Mouse (Mus musculus): Measurements from ENCODE around the gene Mlana. TPM values are rescaled to one million over a fixed set of nuclear protein-coding genes. Genes with fewer than 3 reads are reported as not detected.

Mlana gene
- polyA plus RNA-seq, 1 experiment from 2014 or later, result 2.0 TPM

DNA sequence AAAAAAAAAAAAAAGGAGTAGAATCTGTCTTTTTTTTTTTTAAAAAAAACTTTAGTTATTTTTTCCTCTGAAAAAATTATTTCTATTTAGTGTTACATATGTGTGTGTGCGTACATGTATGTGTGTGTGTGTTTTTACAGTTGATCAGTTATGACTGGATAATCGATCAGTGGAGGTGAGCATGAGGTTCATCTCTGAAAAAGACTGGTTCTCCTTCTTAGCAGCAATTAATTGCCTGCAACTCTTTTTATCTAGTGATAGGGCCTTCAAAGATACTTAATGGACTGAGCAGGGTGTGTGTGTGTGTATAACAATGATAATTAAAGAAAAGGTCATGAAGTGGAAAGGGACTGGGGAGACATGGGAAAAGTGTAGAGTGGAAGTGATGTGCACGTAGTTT is 53.4 kb downstream of the Mlana start:
- H3K4me1 ChIP-seq (ENCODE audit: control insufficient read depth, insufficient read depth, low read length), result no peaks in the 10 kb centered on the region
- WGBS, result 94% methylated on average over 3 of the region's 3 CpGs
- no peaks in the 10 kb centered on the region for H3K27me3 ChIP-seq (ENCODE audit: control insufficient read depth, insufficient read depth, low read length)
- no peak overlapping the region for H3K9ac ChIP-seq (ENCODE audit: low read length)
- peaks cover 3% of the 10 kb centered on the region; the same call in 1 of the 2 replicates for H3K36me3 ChIP-seq (ENCODE audit: control insufficient read depth, insufficient read depth)
- no peak overlapping the region for H3K4me2 ChIP-seq (ENCODE audit: low read depth, low read length)
- H3K9me3 ChIP-seq (replicated peaks; ENCODE audit: control insufficient read depth, low read length), result no peaks in the 10 kb centered on the region
- ATAC-seq (replicated peaks; ENCODE audit: extremely low read depth, insufficient read depth, low FRiP score), result no peak
- H3K4me3 ChIP-seq (ENCODE audit: low read length), result no peak overlapping the region
- no peak overlapping the region for H3K27ac ChIP-seq (ENCODE audit: low read length)

DNA sequence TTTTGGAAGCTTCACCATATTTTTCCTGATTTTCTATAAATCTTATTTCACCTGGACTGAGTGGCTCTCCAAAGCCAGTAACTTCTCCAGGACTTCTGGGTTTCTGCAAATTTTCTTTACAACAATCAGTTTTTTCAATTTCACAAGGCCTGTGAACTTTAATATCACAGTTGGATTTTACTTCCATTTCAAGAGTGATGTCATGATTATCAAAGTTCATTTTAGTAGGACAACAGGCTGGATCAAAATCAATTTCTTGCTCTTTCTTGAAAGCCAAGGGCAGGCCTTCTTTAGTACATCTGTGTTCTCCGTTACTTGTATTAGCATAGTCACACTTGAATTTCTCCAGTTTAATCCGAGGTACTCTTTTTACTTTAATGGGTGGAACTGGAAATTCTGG is 56.3 kb downstream of the Mlana start:
- no peak overlapping the region for H3K9ac ChIP-seq (ENCODE audit: low read length)
- H3K36me3 ChIP-seq (ENCODE audit: control insufficient read depth, insufficient read depth), result no peaks in the 10 kb centered on the region
- H3K9me3 ChIP-seq (replicated peaks; ENCODE audit: control insufficient read depth, low read length), result no peaks in the 10 kb centered on the region
- no peak overlapping the region for H3K4me2 ChIP-seq (ENCODE audit: low read depth, low read length)
- H3K27ac ChIP-seq (ENCODE audit: low read length), result no peak overlapping the region
- no peaks in the 10 kb centered on the region for H3K27me3 ChIP-seq (ENCODE audit: control insufficient read depth, insufficient read depth, low read length)
- 90% methylated on average over 2 of the region's 2 CpGs for WGBS
- no peak overlapping the region for H3K4me3 ChIP-seq (ENCODE audit: low read length)
- H3K4me1 ChIP-seq (ENCODE audit: control insufficient read depth, insufficient read depth, low read length), result no peaks in the 10 kb centered on the region
- no peak for ATAC-seq (replicated peaks; ENCODE audit: extremely low read depth, insufficient read depth, low FRiP score)

Other genes starting within 250 kb of the Mlana start
- gene Ric1, start 175.5 kb upstream of the Mlana start, polyA plus RNA-seq (2015; fragmentation: Nextera tagmentation; extraction: Ambion mirVana), result 6.7 and 6.9 TPM in 2 replicates
- gene Ermp1, start 49.4 kb upstream of the Mlana start, polyA plus RNA-seq (2015; fragmentation: Nextera tagmentation; extraction: Ambion mirVana), result 8.1 and 8.8 TPM in 2 replicates
- 2.5 and 2.8 TPM in 2 replicates for gene 9930021J03Rik, start 108.2 kb downstream of the Mlana start, polyA plus RNA-seq (2015; fragmentation: Nextera tagmentation; extraction: Ambion mirVana)
- gene Ranbp6, start 115.2 kb downstream of the Mlana start, polyA plus RNA-seq (2015; fragmentation: Nextera tagmentation; extraction: Ambion mirVana), result 14.3 and 16.4 TPM in 2 replicates
- gene Il33, start 227.3 kb downstream of the Mlana start, polyA plus RNA-seq (2015; fragmentation: Nextera tagmentation; extraction: Ambion mirVana), result 8.1 and 9.7 TPM in 2 replicates